Mouse (Mus musculus) spleen, adult 2 months (tissue): ENCODE results near the gene Ankrd40. TPM values are rescaled to one million over a fixed set of nuclear protein-coding genes. Genes with fewer than 3 reads are reported as not detected.

Experiments used
- DNase-seq, 2 experiments: peaks; one replicate each; pipeline versions ENCODE4 v3.0.0 to v3.0.0-alpha.2; 2012 to 2021; ENCODE audit warnings: low spot score in 2 of 2, low read depth in 1 of 2
- H3K27ac ChIP-seq: fragments of 200-500 bp; 2 replicates; pipeline ENCODE4 v1.5.1; 2012; ENCODE audit warnings: low read length, inconsistent platforms; ENCODE audit not compliant: insufficient read depth
- H3K27me3 ChIP-seq: fragments of 200-500 bp; 2 replicates; pipeline ENCODE4 v1.6.1; 2012; ENCODE audit warnings: mild to moderate bottlenecking, moderate library complexity, low read length, inconsistent platforms; ENCODE audit not compliant: control insufficient read depth, insufficient read depth
- H3K36me3 ChIP-seq: fragments of 200-500 bp; 2 replicates; pipeline ENCODE4 v1.6.1; 2012; ENCODE audit warnings: mild to moderate bottlenecking, low read length, inconsistent platforms; ENCODE audit not compliant: control insufficient read depth, insufficient read depth
- H3K4me1 ChIP-seq: fragments of 200-500 bp; 2 replicates; pipeline ENCODE4 v1.6.1; 2011; ENCODE audit warnings: inconsistent platforms; ENCODE audit not compliant: control insufficient read depth, insufficient read depth, insufficient read length
- H3K4me3 ChIP-seq: fragments of 200-500 bp; 2 replicates; pipeline ENCODE4 v1.5.1; 2011; ENCODE audit warnings: mild to moderate bottlenecking, inconsistent platforms; ENCODE audit not compliant: insufficient read depth, insufficient read length; ENCODE audit errors: extremely low read depth
- CTCF ChIP-seq: fragments of 200-500 bp; IDR thresholded peaks from 2 replicates; pipeline ENCODE4 v1.5.1; 2011; ENCODE audit warnings: mild to moderate bottlenecking, inconsistent platforms; ENCODE audit not compliant: insufficient read depth, insufficient read length, insufficient replicate concordance; ENCODE audit errors: extremely low read depth
- POLR2A ChIP-seq: fragments of 200-500 bp; IDR thresholded peaks from 2 replicates; pipeline ENCODE4 v1.6.1; 2011; ENCODE audit warnings: low read depth, low read length, inconsistent platforms
- WGBS: fragments of 180-500 bp; shearing (Covaris S2); methylation state at CpG from one replicate; pipeline ENCODE4 v1.1.7; 2018; 5-methylcytosine and 5-hydroxymethylcytosine counted together
- polyA plus RNA-seq: library from polyadenylated mRNA; depleted of rRNA; stranded (reverse); fragments of >200 nt; gene quantifications from 2 replicates; pipeline ENCODE4 v1.2.3, GENCODE M21; 2012

Ankrd40 gene
- polyA plus RNA-seq, 1 experiment, result 50.7 TPM

DNA sequence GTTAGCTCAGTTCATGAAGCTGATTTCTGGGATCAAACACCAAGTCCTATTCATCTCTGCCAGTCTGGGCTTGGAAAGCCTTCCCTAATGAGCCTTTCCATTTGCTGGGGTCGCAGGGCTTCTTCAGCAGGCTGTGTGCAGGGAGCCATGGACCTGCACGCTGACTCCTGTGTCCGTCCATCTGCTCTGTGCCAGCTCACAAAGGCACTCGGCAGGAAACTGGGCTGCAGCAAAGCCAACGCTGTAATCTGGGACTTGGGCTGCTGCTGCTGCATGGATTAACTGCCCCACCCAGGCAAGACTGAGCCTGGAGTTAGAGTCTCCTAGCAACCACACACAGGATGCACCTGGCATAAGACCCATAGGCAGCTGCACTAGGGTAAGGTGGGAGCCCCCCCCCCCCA is 16.2 kb downstream of the Ankrd40 start:
- TF ChIP-seq POLR2A (no peak), CTCF (no peak)
- WGBS, result 45% methylated on average over 5 of the region's 5 CpGs
- Histone ChIP-seq H3K4me1 (no peaks in the 10 kb centered on the region), H3K36me3 (peaks cover 10% of the 10 kb centered on the region), H3K27ac (no peak overlapping the region), H3K4me3 (no peak overlapping the region), H3K27me3 (no peaks in the 10 kb centered on the region)
- no peak for DNase-seq

DNA sequence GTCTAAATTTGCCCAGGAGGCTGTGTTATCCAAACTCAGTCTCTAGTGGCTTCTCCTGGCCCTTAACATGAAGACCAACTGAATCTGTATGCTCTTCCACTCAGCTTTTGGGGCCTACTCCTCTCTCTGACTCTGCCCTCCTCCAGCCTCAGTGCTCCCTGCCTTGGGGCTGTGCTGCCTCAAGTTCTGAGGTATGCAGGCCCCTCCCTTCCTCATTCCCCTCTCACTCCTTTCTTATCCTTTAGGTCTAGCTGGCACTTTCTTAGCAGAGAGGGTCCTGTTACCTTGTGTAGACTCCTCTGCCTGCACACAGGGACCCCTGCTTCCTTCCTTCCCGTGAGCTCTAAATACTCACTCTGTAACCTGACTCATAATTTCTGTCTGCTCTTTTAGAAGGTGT is 16.7 kb downstream of the Ankrd40 start:
- H3K27me3 ChIP-seq, result no peaks in the 10 kb centered on the region
- H3K4me1 ChIP-seq, result no peaks in the 10 kb centered on the region
- WGBS, result 48% methylated on average over 1 of the region's 1 CpGs
- H3K27ac ChIP-seq, result no peak overlapping the region
- H3K36me3 ChIP-seq, result peaks cover 6% of the 10 kb centered on the region
- no peak overlapping the region for H3K4me3 ChIP-seq
- no peak for DNase-seq
- TF ChIP-seq POLR2A (no peak), CTCF (no peak)

DNA sequence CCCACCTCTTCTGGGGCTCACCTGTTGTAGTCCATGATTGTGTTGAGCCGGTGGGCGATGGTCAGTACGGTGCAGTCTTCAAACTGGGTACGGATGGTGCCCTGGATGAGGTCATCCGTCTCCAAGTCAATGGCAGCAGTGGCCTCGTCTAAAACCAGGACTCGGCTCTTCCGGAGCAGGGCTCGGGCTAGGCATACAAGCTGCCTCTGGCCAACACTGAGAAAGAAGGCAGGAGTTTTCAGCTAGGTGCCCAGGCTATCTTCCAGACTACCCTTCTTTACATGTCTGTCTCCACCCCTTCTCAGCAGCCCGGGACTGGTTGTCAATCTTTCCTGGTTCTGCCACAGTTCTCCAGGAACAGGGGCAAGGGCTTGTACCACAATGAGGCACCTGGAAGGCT is 18.1 kb downstream of the Ankrd40 start:
- 89% methylated on average over 10 of the region's 10 CpGs for WGBS
- Histone ChIP-seq H3K4me1 (no peaks in the 10 kb centered on the region), H3K36me3 (peaks cover 1% of the 10 kb centered on the region; the same call in 1 of the 2 replicates), H3K27me3 (no peaks in the 10 kb centered on the region), H3K27ac (no peak overlapping the region), H3K4me3 (no peak overlapping the region)
- TF ChIP-seq CTCF (no peak), POLR2A (no peak)
- DNase-seq, result no peak

DNA sequence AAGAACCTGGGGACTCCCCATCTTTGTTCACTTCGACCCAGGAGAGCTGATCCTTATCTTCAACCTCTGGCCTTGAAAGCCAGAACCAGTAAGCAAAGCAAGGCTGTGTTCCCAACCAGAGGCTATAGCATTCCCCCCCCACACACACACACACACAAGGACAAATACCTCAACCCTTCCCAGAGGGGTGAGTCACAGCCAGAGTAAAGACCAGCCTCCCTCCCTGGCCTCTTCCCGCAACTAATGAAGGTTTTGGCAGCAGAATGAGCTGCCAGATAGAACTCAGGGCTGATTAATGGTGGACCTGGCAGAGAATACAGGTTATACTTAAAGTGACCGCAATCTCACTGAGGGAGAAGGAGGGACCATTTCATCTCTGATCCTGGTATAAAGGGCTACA is 18.8 kb downstream of the Ankrd40 start:
- 68% methylated on average over 3 of the region's 3 CpGs for WGBS
- Histone ChIP-seq H3K4me1 (no peaks in the 10 kb centered on the region), H3K27ac (no peak overlapping the region), H3K36me3 (no peaks in the 10 kb centered on the region), H3K4me3 (no peak overlapping the region), H3K27me3 (no peaks in the 10 kb centered on the region)
- no peak for TF ChIP-seq POLR2A
- TF ChIP-seq CTCF, result no peak
- no peak for DNase-seq

DNA sequence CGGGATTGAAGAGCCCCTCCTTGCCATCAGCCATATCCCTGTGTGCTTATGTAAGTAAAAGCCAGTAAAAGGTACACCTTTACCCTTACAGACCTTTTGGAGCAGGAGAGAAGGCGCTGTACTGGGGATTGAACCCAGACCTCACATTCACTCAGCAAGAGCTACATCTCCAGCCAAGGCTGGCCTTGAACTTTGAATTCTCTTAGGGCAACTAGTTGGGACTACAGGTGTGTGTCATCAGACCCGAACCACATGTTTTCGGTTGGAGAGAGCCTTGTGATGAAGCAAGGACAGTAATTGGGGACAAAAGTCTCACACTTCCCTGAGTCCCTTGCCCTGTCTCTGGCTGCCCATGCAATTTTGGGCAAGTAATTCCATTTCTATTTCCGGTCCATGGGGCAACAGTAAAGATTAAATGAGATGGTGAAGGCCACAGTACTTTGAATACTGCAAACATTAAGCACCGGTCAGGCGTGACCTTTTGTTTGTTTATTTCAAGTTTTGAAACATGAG is 19.3 kb downstream of the Ankrd40 start:
- Histone ChIP-seq H3K27me3 (no peaks in the 10 kb centered on the region), H3K36me3 (no peaks in the 10 kb centered on the region), H3K27ac (no peak overlapping the region), H3K4me3 (no peak overlapping the region), H3K4me1 (no peaks in the 10 kb centered on the region)
- TF ChIP-seq POLR2A (no peak), CTCF (no peak)
- 90% methylated on average over 7 of the region's 7 CpGs for WGBS
- no peak for DNase-seq

DNA sequence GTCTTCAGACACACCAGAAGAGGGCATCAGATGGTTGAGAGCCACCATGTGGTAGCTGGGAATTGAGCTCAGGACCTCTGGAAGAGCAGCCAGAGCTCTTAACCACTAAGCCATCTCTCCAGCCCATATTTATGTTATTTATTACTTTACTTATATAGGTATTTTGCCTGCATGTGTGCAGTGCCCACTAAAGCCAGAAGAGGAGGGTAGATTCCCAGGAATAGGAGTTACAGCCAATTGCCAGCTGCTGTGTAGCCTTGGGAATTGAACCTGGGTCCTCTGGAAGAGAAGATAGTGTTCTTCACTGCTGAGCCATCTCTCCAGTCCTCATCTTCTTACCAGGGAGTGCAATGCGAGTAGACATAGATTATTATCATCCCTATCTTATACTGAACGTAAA is 22.0 kb downstream of the Ankrd40 start:
- H3K27me3 ChIP-seq, result no peaks in the 10 kb centered on the region
- TF ChIP-seq POLR2A, result no peak
- TF ChIP-seq CTCF, result no peak
- H3K4me3 ChIP-seq, result no peak overlapping the region
- no peaks in the 10 kb centered on the region for H3K4me1 ChIP-seq
- H3K27ac ChIP-seq, result no peak overlapping the region
- DNase-seq, result no peak
- H3K36me3 ChIP-seq, result no peaks in the 10 kb centered on the region
- WGBS, result 76% methylated on average over 2 of the region's 2 CpGs

DNA sequence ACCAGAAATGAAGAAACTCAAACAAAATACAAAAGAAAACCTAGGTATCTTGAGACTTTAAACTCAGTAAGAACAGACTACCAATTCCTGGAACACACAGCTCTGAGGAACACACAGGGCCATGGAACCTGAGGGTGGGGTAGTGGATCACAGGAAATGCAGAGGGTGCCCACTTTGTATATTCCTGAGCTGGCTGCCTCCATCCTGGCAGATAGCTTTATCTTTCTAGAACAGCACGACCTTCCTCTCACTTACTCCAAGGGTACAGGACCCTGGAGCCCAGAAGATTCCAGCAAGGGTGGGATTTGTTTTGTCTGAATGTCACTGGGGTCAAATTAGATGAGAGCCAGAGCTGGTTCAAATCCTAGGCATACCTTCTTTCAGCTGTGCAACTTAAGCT is 22.5 kb downstream of the Ankrd40 start:
- Histone ChIP-seq H3K4me1 (no peaks in the 10 kb centered on the region), H3K36me3 (no peaks in the 10 kb centered on the region), H3K27ac (no peak overlapping the region), H3K4me3 (no peak overlapping the region), H3K27me3 (no peaks in the 10 kb centered on the region)
- DNase-seq, result no peak
- no peak for TF ChIP-seq CTCF
- no peak for TF ChIP-seq POLR2A
- 82% methylated on average over 1 of the region's 1 CpGs for WGBS

DNA sequence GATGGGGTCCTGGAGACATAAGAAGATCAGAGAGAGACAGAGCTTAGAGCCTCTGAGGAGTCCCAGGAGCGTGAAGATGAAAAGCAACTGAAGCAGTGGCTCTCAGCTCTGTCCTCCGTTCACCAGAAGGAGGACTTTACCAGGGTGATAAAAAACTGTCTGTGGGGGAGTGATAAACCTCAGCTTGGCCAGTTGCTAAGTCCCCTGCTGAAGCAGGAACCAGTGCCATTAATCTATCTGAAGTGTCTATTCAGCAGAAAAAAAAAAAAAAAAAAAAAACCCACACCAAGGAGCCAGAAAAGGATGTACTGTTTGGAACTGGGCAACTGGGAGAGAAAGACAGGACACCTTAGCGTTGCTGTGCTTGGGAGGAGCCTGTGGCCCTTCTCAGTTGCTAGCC is 23.3 kb downstream of the Ankrd40 start:
- no peak overlapping the region for H3K4me3 ChIP-seq
- no peak overlapping the region for H3K27ac ChIP-seq
- no peaks in the 10 kb centered on the region for H3K36me3 ChIP-seq
- TF ChIP-seq POLR2A (no peak), CTCF (no peak)
- no peaks in the 10 kb centered on the region for H3K27me3 ChIP-seq
- no peak for DNase-seq
- 63% methylated on average over 3 of the region's 3 CpGs for WGBS
- no peaks in the 10 kb centered on the region for H3K4me1 ChIP-seq
